Mouse (Mus musculus): ENCODE results near the gene Zfp296.
"Not testable (repeated sequence)": the region's sequence is repeated elsewhere in the genome, so short reads cannot be mapped to it uniquely, and the experiment has no call there.

Zfp296 gene

DNA sequence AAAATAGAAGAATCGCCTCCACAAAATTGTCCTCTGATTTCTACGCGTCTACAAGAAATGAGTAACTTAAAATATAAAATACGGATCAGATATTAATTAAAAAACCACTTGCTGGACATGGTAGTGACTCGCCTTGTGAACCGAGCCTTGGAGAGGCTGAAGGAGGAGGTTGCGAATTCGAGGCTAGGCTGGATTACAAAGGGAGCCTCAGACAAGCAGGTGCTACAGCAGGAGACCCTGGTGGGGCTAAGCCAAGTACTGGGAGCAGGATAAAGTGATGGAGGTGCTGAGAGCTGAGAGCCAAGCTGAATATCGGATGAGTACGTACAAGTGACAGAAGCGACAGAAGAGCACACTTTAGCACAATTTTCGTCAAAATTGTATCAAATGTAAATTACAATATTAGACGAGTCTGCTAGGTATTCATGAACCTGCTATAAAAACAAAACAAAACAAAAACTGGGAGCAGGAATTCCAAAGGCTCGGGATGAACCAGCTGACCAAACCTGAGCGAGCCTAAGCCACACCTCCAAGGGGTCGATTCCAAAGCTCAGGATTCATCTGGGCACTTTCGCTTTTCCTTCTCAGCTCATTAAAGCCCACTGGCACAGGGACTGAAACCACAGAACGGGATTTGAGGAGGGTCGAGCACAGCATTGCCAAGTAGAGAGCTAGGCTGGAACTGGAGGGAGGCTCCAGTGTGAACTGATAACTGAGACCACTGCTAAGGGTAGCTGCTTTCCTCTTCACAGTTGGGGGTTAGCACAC is 14.3 kb upstream of the Zfp296 start, which contains the start of gene Ppp1r37:
Ppp1r37 (minus strand) TSS at position 434 of the 768 bp plus-strand sequence.
- peak; percentile 67 for DNase-seq (ENCODE audit: low spot score)

DNA sequence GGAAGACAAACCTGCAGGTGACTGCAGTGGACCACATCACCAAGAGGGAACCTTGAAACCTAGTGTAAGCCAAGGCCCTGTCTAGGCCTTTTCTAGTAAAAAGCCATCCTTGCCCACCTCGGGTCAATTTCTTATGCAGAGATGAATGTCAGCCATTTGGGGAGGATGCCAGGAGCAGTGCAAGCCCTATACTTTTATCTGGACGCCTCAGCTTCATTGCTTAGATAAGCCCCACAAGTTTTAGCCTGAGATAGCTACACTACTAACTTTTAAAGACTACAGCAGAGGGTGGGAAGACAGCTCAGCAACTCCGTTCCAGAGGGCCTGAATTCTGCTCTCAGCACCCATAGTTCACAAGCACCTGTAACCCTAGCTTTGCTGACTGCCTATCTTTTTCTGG is 13.2 kb upstream of the Zfp296 start:
- no peak for DNase-seq (ENCODE audit: low spot score)

DNA sequence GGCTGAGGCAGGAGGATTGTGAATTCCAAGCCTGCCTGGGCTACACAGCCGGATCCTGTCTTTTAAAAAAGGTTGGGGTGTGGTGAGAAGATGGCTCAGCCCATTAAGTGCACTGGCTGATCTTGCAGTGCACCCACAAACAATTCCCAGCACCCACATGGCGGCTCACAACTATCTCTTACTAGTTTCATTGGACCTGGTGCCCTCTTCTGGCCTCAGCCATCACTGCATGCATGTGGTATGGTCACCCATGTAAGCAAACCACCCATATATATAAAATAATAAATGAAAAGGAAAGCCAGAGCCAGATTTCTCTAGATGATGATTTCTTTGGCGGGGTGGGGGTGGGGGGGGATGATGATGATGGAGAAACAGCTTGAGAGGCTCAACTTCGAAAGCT is 12.6 kb upstream of the Zfp296 start:
- DNase-seq (ENCODE audit: low spot score): no peak

- no peak for DNase-seq (ENCODE audit: low spot score)
Observed at GRCm38 (mm10) chr7:19565803-19566202, 11.3 kb upstream of the Zfp296 start.

DNA sequence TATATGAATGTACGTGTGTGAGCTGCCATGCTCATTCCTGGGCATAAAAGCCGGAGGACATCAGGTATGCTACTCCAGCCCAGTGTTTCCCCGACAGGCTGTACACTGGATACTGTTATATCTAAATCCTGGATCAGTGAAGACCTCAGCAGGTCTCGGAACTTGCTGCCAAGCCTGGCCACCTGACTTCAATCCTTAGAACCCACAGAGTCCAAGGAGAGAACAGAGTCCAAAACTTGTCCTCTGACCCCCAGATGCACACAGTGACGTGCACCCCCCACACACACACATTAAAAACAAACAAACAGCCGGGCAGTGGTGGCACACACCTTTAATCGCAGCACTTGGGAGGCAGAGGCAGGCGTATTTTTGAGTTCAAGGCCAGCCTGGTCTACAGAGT is 9.7 kb upstream of the Zfp296 start:
- no peak for DNase-seq (ENCODE audit: low spot score)

DNA sequence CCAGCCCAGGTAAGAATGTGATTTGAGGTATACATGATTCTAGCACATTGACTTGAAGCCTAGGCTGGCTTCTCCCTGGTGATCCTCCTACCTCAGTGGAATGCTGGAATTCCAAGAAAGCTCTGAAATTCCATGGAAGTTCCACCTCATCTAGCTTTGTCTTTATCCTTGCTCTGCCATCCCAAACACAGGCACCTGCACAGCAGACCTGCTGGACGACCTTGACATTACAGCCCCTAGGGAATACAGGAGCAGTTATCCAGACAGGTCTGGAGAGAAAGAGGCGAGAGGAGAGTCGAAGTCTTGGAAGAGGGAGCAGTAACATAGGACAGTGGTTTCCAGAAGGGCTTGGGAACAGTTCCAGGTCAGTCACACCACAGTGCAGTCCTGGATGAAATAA is 7.4 kb upstream of the Zfp296 start:
- no peak for DNase-seq (ENCODE audit: low spot score)

- peak; percentile 87 for DNase-seq (ENCODE audit: low spot score)
Observed at GRCm38 (mm10) chr7:19572926-19573775, 3.9 kb upstream of the Zfp296 start.

DNA sequence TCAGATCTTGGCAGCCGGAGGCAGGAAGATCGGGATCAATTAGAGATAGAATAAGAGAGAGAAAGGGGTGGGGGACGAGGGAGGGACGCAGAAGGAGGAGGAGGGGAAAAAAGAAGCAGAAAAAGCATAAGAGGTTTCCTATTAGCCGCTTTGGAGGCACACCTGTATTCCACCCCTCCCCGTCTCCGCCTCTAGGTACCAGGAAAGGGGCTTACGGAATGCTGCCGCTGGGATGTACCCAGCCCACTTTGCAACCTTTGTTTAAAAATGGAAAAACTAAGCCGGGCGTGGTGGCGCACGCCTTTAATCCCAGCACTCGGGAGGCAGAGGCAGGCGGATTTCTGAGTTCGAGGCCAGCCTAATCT is 3.3 kb upstream of the Zfp296 start:
- no peak for DNase-seq (ENCODE audit: low spot score)

DNA sequence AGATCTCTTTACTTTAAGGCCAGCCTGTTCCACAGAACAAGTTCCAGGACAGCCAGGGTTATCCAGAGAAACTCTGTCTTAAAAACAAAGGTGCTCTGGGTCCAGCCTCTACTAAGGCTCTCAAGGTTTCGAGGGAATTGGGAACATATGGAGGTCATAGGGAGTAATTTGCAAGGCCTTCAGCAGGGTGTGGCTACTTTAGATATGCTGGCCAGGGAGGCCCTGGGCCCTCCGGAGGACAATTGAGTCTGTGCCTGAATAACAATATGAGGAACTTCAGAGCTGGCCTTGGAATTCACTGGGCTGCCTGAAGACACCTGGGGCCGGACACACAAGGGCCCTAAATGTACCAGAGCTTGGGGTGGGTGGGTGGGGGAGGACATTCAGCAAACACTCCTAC is 1.5 kb upstream of the Zfp296 start:
- DNase-seq (ENCODE audit: low spot score): no peak

DNA sequence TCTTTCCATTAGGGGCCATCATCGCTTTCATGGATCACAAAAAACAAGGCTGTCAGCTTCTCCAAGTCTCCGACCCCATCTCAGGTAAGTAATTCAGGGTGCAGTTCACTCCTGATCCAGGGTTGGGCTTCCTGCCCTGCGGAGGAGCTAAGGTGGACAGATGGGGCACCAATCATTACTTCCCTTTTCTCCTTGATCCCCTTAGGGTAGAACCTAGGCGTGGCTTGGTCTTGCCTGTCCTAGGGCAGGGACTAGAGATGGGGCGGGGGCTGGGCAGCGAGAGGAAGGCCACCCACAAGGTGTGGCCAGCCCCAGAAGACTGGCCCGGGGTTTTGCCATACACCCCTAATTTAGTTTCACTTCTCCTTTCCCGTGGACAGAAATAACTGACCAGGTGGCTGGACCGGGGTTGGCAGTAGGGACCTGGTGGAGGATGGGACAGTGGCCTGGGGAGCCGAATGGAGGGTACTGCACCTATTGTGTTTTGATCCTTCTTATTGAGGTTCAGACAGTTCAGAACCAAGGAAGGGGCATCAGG is 859 bp downstream of the Zfp296 start:
- no peak for DNase-seq (ENCODE audit: low spot score)

GRCm38 (mm10) chr7:19578436-19578835 is 1.3 kb downstream of the Zfp296 start:
- no peak for DNase-seq (ENCODE audit: low spot score)

- DNase-seq (ENCODE audit: low spot score): no peak
Observed at GRCm38 (mm10) chr7:19579751-19580150, 2.7 kb downstream of the Zfp296 start.

- no peak for DNase-seq (ENCODE audit: low spot score)
Observed at GRCm38 (mm10) chr7:19580634-19581033, 3.5 kb downstream of the Zfp296 start.

DNA sequence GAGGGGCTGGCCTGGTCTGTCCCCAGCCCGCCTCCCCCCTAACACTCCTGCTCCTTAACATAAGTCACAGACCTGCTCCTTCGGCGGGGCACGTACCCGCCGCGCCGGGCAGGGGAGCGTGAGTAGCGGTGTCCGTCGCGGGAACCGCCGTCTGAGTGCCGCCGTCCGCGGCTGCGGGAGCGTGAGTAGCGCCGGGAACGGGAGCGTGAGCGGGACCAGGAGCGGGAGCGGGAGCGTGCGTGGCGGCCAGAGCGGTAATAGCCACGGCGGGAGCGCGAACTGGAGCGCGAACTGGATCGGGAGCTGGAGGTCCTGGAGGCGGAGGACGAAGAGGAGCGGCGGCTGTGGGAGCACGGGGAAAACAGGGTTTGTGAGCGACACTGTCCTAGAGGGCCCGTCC is 9.2 kb downstream of the Zfp296 start:
- no peak for DNase-seq (ENCODE audit: low spot score)

- peak; percentile 60 for DNase-seq (ENCODE audit: low spot score)
Observed at GRCm38 (mm10) chr7:19589207-19589606, 12.1 kb downstream of the Zfp296 start.

DNA sequence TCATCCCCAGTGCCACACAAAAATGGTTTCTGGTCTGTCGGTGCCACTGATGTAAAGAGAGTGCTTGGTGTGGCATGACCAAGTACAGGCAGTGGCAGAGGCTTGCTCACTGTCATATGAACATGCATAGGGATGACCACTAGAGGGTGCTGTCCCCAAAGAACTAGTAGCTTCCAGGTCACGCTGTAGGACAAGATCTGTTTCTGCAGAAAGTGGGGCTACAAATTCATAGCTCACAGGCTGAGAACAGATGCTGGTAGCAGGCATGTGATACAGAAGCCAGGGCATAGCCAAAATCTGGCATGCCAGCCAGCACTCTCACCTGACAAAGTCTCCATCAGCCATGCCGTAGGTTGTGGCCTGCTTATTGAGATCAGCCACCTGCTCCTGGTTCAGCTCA is 12.8 kb downstream of the Zfp296 start:
- DNase-seq (ENCODE audit: low spot score): peak; percentile 95

GRCm38 (mm10) chr7:19593061-19593730 is 16.1 kb downstream of the Zfp296 start:
- no peak for DNase-seq (ENCODE audit: low spot score)

GRCm38 (mm10) chr7:19600562-19600961 is 23.5 kb downstream of the Zfp296 start:
- DNase-seq (ENCODE audit: low spot score): no peak

DNA sequence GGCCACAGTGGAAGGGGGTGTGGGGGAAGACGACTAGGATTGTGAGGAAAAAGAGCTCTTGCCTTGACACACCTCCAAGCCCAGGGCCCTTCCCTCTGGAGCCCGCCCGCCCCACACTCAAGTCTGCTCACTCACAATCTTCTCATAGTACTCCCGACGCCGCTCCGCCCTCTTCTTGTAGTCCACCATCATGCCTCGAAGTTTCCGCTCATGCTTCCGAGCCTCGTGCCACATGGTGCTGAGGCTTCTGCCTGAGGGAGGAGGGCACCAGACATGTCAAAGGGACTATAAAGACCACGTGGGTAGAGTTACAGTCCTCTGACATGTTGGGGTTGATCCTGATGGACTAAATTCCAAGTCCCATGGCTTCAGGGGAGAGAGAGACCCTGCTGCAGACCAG is 26.0 kb downstream of the Zfp296 start:
- no peak for DNase-seq (ENCODE audit: low spot score)

DNA sequence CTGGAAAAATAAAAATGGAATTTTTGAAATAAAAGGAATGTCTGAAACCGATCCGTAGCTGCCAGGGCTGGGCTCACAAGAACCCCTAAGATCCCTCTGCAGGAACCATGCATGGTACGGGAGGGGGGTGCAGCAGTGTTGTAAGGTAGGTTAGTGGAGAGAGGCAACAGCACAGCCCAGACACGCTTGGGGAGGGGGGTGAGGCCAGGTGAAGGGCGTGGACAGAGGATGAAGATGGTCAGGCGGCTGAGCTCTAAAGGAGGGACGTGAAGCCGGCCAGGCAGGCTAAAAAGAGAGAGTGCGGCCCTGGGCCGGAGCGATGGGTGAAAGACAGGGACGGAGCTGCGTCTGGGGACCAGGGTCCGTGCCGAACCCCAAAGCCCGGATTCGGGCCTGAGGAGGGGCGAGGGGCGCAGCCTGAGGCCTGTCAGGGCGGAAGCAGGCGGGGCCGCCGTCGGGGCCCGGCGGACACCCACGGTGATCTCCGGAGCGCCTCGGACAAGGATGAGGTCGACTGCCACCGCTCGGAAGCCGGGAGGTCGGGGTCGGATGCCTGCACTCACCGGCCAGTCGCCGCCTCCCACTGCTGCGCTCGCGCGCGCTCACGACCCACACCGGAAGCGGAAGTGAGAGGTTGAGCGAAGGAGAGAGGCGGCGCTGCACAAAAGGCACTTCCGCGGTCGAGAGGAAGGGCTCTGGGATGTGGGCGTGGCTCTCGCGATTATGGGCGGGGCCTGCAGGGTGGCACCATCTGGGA is 26.9 kb downstream of the Zfp296 start, which contains the start of gene Clasrp:
Clasrp (minus strand) TSS at position 638 of the 757 bp plus-strand sequence.
- DNase-seq (ENCODE audit: low spot score): peak; percentile 96

DNA sequence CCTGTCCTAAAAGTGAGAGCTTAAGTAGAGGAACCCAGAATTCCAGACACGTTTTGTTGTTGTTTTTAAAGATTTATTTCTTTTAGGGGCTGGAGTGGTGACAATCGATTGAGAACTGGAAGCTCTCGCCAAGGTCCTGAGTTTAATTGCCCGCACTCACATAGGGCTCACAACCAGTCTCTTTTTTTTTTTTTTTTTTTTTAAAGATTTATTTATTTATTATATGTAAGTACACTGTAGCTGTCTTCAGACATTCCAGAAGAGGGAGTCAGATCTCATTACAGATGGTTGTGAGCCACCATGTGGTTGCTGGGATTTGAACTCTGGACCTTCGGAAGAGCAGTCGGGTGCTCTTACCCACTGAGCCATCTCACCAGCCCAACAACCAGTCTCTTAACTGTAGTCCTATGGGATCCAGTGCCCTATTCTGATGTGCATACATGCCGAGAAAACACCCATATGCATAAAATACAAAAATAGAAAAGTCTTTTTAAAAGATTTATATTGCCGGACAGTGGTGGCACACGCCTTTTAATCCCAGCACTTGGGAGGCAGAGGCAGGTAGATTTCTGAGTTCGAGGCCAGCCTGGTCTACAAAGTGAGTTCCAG is 27.6 kb downstream of the Zfp296 start:
- not testable (repeated sequence) for DNase-seq (ENCODE audit: low spot score)

All from retina, embryonic 14.5 days (tissue).